Mouse (Mus musculus) ES-E14 (cell line): ENCODE results near the gene Ccdc151. TPM values are rescaled to one million over a fixed set of nuclear protein-coding genes. Genes with fewer than 3 reads are reported as not detected.

Experiments used
- DNase-seq: peaks from one replicate; pipeline ENCODE4 v3.0.0-alpha.2; 2013; ENCODE audit warnings: low read depth, low spot score
- H3K27ac ChIP-seq: 2 replicates; pipeline ENCODE4 v1.5.1; 2012; ENCODE audit warnings: low read depth, mild to moderate bottlenecking, low read length, moderate library complexity, mixed read lengths; ENCODE audit not compliant: poor library complexity, insufficient read depth, severe bottlenecking
- H3K36me3 ChIP-seq: 2 replicates; pipeline ENCODE4 v1.6.1; 2012; ENCODE audit warnings: mild to moderate bottlenecking, low read length, moderate library complexity, mixed read lengths; ENCODE audit not compliant: control insufficient read depth, poor library complexity, insufficient read depth, severe bottlenecking
- H3K4me1 ChIP-seq, 2 experiments: fragments of 150-350 bp in 1 of 2; sonication (generic) in 1 of 2; 2 replicates each; pipeline ENCODE4 v1.6.1; 2012; ENCODE audit warnings: low read length in 2 of 2, mild to moderate bottlenecking in 1 of 2, mixed read lengths in 1 of 2; ENCODE audit not compliant: control insufficient read depth in 2 of 2, insufficient read depth in 2 of 2, poor library complexity in 1 of 2
- H3K4me3 ChIP-seq, 2 experiments: fragments of 150-350 bp in 1 of 2; sonication (generic) in 1 of 2; 2 replicates each; pipeline ENCODE4 v1.5.1; 2012; ENCODE audit warnings: low read length in 2 of 2, low read depth in 1 of 2, mild to moderate bottlenecking in 1 of 2, mixed read lengths in 1 of 2; ENCODE audit not compliant: insufficient read depth in 1 of 2, poor library complexity in 1 of 2, severe bottlenecking in 1 of 2
- H3K9ac ChIP-seq: 2 replicates; pipeline ENCODE4 v1.6.1; 2012; ENCODE audit warnings: low read depth, mild to moderate bottlenecking, low read length, mixed read lengths; ENCODE audit not compliant: poor library complexity, insufficient read depth, severe bottlenecking
- H3K9me3 ChIP-seq: fragments of 150-350 bp; sonication (generic); 2 replicates; pipeline ENCODE4 v1.6.1; 2012; ENCODE audit warnings: low read depth, mild to moderate bottlenecking, low read length; ENCODE audit not compliant: control insufficient read depth, insufficient read depth
- CHD2 ChIP-seq: IDR thresholded peaks from 2 replicates; pipeline ENCODE4 v1.6.1; 2014; ENCODE audit warnings: mild to moderate bottlenecking, low read depth, low read length, inconsistent platforms
- HCFC1 ChIP-seq: IDR thresholded peaks from 2 replicates; pipeline ENCODE4 v1.6.1; 2012; ENCODE audit warnings: low read length, inconsistent platforms, borderline replicate concordance; ENCODE audit not compliant: insufficient read depth
- MAFK ChIP-seq: IDR thresholded peaks from 2 replicates; pipeline ENCODE4 v1.6.1; 2014; ENCODE audit warnings: mild to moderate bottlenecking, low read depth, low read length, inconsistent platforms; ENCODE audit not compliant: insufficient read depth
- ZC3H11A ChIP-seq: IDR thresholded peaks from 2 replicates; pipeline ENCODE4 v1.6.1; 2012; ENCODE audit warnings: low read depth, mild to moderate bottlenecking, inconsistent platforms, low read length, borderline replicate concordance
- ZNF384 ChIP-seq: IDR thresholded peaks from 2 replicates; pipeline ENCODE4 v1.6.1; 2012; ENCODE audit warnings: low read depth, low read length, inconsistent platforms
- in situ Hi-C, 2 experiments: fragments of 600-800 bp; cut with MboI; formaldehyde crosslinking; loops; one replicate each; pipeline ENCODE4 v1.15.1; 2025; ENCODE audit warnings: low sequenced_read_pairs in 2 of 2, inconsistent platforms in 1 of 2; ENCODE audit not compliant: unreplicated experiment in 2 of 2
- total RNA-seq: library from RNA; depleted of rRNA; stranded (reverse); fragments of 300-350 nt; gene quantifications from 2 replicates; pipeline ENCODE4 v1.2.3, GENCODE M21; 2012

The Ccdc151 gene
- total RNA-seq, 1 experiment: 1.4 TPM

GRCm38 (mm10) chr9:22049721-22050270, 47.4 kb upstream of the Ccdc151 start:
- Histone ChIP-seq H3K36me3 (no peaks in the 10 kb centered on the region), H3K9ac (0 out of 2 replicates have a peak overlapping the region, but pooled peaks have one; percentile 14), H3K27ac (no peak overlapping the region; the same call in 1 of the 2 replicates), H3K4me3 (0 out of 4 replicates have a peak overlapping the region, but pooled peaks have one; percentile 4 to 66), H3K4me1 (peaks cover 3 to 24% of the 10 kb centered on the region in 2 experiments; a peak in 3 of 4 replicates), H3K9me3 (no peaks in the 10 kb centered on the region)
- in situ Hi-C loops: loop anchor here in 1 of 2 experiments (5.0 kb wide), 1 partner anchor 72 kb away; no protein-coding TSS in a partner anchor
- DNase-seq: no peak
- no peak for TF ChIP-seq MAFK
- no peak for TF ChIP-seq ZC3H11A
- TF ChIP-seq CHD2: no peak

DNA sequence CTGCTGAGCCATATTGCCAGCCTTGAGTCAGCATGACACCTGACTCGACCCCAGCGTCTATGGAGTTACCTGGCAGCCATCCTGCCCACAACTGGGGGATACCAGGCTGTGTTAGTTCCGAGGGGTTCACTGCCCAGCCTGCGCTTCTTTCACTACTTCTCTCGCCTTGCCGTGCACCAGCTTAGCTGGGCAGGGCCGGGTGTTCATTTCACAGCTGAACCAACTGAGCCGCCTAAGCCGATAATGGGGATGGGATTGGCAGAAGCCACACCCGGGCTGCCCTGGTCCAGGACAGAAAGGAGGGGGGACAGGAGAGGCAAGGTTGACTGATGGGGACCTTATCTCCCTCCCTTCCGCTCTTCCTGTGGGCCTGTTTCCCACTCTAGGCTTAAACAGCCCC, 46.9 kb upstream of the Ccdc151 start:
- TF ChIP-seq HCFC1 (no peak), MAFK (no peak), ZC3H11A (no peak), ZNF384 (no peak), CHD2 (no peak)

GRCm38 (mm10) chr9:22047329-22047728, 44.9 kb upstream of the Ccdc151 start:
- Histone ChIP-seq H3K4me1 (peaks cover 3 to 24% of the 10 kb centered on the region in 2 experiments; a peak in 3 of 4 replicates), H3K27ac (no peak overlapping the region), H3K36me3 (no peaks in the 10 kb centered on the region), H3K4me3 (no peak overlapping the region), H3K9ac (no peak overlapping the region), H3K9me3 (no peaks in the 10 kb centered on the region)
- no peak for DNase-seq
- no peak for TF ChIP-seq HCFC1
- TF ChIP-seq MAFK: no peak
- TF ChIP-seq ZC3H11A: no peak
- TF ChIP-seq CHD2: no peak
- no peak for TF ChIP-seq ZNF384
- in situ Hi-C loops: loop anchor here in 1 of 2 experiments (5.0 kb wide), 1 partner anchor 70 kb away; no protein-coding TSS in a partner anchor

More for the DNA sequence above, 46.9 kb upstream of the Ccdc151 start:
- Histone ChIP-seq H3K9ac (no peak overlapping the region), H3K4me3 (peak overlapping the region in 1 of 2 experiments; percentile 4; a peak in 1 of 4 replicates), H3K9me3 (no peaks in the 10 kb centered on the region), H3K27ac (no peak overlapping the region), H3K36me3 (no peaks in the 10 kb centered on the region), H3K4me1 (peaks cover 3 to 22% of the 10 kb centered on the region in 2 experiments; a peak in 3 of 4 replicates)
- in situ Hi-C loops: loop anchor here in 1 of 2 experiments (5.0 kb wide), 1 partner anchor 72 kb away; no protein-coding TSS in a partner anchor
- DNase-seq: no peak

DNA sequence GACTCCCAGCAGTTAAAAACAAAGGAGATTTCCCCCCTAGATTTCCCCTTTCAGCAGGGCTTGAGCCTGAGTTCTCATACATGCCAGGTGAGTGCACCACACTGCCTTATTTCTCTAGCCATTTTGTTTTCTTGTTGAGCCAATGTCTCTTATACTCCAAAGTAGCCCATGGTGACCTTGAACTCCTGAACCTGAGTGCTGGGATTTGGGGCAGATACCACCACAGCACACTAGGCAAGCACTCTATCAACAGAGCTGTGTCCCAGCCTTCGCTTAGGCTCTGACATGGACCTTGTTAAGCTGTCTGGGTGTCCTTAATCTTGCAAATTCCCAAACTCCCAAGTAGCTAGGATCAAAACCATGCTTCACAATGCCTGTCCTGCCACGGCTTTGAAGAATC, 39.4 kb upstream of the Ccdc151 start:
- Histone ChIP-seq H3K4me3 (no peak overlapping the region), H3K9ac (no peak overlapping the region), H3K9me3 (no peaks in the 10 kb centered on the region), H3K36me3 (no peaks in the 10 kb centered on the region), H3K27ac (no peak overlapping the region), H3K4me1 (peaks cover 5 to 6% of the 10 kb centered on the region in 2 experiments; a peak in 2 of 4 replicates)
- in situ Hi-C loops: no loop called here
- TF ChIP-seq CHD2 (no peak), MAFK (no peak), ZNF384 (no peak), HCFC1 (no peak), ZC3H11A (no peak)
- no peak for DNase-seq
